Mouse (Mus musculus) erythroblast, embryonic 14.5 days (primary cell): ENCODE results near the gene Secisbp2l.

ENCODE experiments used
- GATA1 ChIP-seq: IDR thresholded peaks from 2 replicates; pipeline ENCODE4 v1.6.1; 2012; ENCODE audit warnings: low read length, inconsistent platforms, mixed read lengths
- TAL1 ChIP-seq: IDR thresholded peaks from 3 replicates; pipeline ENCODE4 v1.6.1; 2012; ENCODE audit warnings: low read length, inconsistent platforms, mixed read lengths

DNA sequence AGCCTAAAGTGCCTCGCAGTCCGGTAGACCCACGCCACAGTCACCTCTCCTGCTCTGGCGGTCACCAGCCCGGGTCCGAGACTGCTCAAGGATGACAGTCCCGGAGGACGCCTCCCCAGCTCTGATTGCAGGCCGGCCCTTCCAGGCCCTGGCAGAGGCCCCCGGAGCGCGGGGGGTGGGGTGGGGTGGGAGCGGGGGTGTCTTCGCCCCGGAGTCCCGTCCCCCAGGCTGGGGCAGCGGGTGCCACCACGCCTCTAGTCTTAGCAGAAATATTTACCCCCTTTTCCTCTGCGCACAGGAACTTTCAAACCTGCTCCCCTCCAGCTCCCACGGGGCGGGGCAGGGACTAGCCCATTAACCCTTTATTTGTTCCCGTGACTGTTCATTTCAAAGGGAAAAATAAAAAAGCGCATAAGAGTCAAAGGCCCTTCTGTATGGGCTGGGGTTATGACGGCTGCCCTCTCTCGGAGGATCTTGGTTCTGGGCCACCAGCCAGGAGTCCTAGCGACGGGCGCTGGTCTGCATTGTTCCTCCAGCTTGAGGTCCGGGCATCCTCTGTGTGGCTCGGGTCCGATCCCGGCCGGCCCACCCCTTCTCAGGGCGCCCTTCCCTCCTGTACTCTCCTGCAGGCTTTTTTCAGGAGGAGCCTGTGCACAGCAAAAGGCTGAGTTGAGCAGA lies 59.1 kb downstream of the Secisbp2l start:
- TF ChIP-seq TAL1, result no peak
- TF ChIP-seq GATA1, result no peak
